Mouse (Mus musculus) liver, embryonic 13.5 days (tissue): ENCODE results near the gene Pnkp. TPM values are rescaled to one million over a fixed set of nuclear protein-coding genes. Genes with fewer than 3 reads are reported as not detected.
A peak's percentile ranks its signal among the peaks of the same experiment; 100 is the strongest.

ENCODE experiments used
- ATAC-seq: fragments of 200-750 bp; cut with Nextera tagmentation; 2 replicates; pipeline ENCODE4 v1.8.0; 2017; ENCODE audit warnings: low read depth, mild to moderate bottlenecking, moderate number of reproducible peaks, moderate library complexity
- DNase-seq: peaks from one replicate; pipeline ENCODE4 v3.0.0; 2022
- H3K27ac ChIP-seq: fragments of 300-500 bp; sonication (generic); 2 replicates; pipeline ENCODE4 v1.5.1; 2015; ENCODE audit warnings: moderate library complexity, mild to moderate bottlenecking, inconsistent platforms
- H3K27me3 ChIP-seq: fragments of 300-500 bp; sonication (generic); 2 replicates; pipeline ENCODE4 v1.6.1; 2015; ENCODE audit warnings: mild to moderate bottlenecking, inconsistent platforms
- H3K36me3 ChIP-seq: fragments of 300-500 bp; sonication (generic); 2 replicates; pipeline ENCODE4 v1.6.1; 2015; ENCODE audit warnings: mild to moderate bottlenecking, inconsistent platforms
- H3K4me1 ChIP-seq: fragments of 300-500 bp; sonication (generic); replicated peaks from 2 replicates; pipeline ENCODE4 v1.6.1; 2015; ENCODE audit warnings: inconsistent platforms
- H3K4me2 ChIP-seq: fragments of 300-500 bp; sonication (generic); 2 replicates; pipeline ENCODE4 v1.6.1; 2015; ENCODE audit warnings: inconsistent platforms, mild to moderate bottlenecking, moderate library complexity
- H3K4me3 ChIP-seq: fragments of 300-500 bp; sonication (generic); replicated peaks from 2 replicates; pipeline ENCODE4 v1.5.1; 2015; ENCODE audit warnings: mild to moderate bottlenecking, inconsistent platforms
- H3K9ac ChIP-seq: fragments of 300-500 bp; sonication (generic); 2 replicates; pipeline ENCODE4 v1.6.1; 2015; ENCODE audit warnings: mild to moderate bottlenecking, inconsistent platforms
- H3K9me3 ChIP-seq: fragments of 300-500 bp; sonication (generic); replicated peaks from 2 replicates; pipeline ENCODE4 v1.6.1; 2016; ENCODE audit warnings: inconsistent platforms
- WGBS: fragments of 180-500 bp; shearing (Covaris S2); methylation state at CpG from one replicate; pipeline ENCODE4 v1.1.7; 2015; ENCODE audit not compliant: insufficient replicate concordance; 5-methylcytosine and 5-hydroxymethylcytosine counted together
- polyA plus RNA-seq: library from polyadenylated mRNA; unstranded; fragments of >200 nt; fragmentation: Nextera tagmentation; extraction: Ambion mirVana; gene quantifications from 2 replicates; pipeline ENCODE4 v1.2.1, GENCODE M21; 2015

Gene Pnkp
- polyA plus RNA-seq, 1 experiment from 2014 or later: 22.8 TPM

DNA sequence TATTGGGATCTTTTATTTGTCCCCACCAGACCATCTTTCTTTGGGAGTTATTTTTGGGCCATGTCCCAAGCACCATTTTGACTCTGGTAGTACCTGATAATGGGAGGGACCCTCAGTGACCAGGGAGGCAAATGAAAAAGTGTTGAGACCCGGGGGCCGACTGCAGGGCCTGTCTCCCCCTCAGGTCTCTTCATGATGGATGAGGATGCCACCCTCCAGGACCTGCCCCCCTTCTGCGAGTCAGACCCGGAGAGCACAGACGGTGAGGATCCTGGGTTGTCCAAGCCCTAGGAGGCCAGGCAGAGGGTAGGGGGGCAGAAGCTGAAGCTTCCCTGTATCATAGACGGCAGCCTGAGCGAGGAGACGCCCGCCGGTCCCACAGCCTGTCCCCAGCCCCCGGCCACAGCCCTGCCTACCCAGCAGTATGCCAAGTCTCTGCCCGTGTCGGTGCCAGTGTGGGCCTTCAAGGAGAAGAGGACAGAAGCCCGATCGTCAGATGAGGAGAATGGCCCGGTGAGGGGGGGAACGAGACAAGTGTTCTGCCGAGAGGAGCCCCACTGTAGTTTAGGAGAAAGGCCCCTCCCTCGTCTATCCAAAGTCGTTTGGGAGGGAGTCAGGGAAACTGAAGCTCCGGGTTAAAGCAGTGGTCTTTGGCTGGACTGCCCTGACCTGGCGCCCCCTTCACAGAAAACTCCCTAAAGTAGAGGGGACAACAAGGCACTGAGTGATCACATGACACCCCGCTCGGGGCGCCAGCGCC lies 3.2 kb upstream of the Pnkp start:
- peak; percentile 10 for ATAC-seq
- Histone ChIP-seq H3K27ac (peak overlapping the region; percentile 99), H3K4me1 (peaks cover 77% of the 10 kb centered on the region), H3K27me3 (no peaks in the 10 kb centered on the region), H3K4me2 (peak overlapping the region; percentile 96), H3K4me3 (peak overlapping the region; percentile 77), H3K36me3 (peaks cover 25% of the 10 kb centered on the region), H3K9me3 (no peaks in the 10 kb centered on the region), H3K9ac (peak overlapping the region; percentile 91)
- 17% methylated on average over 26 of the region's 26 CpGs for WGBS
- no peak for DNase-seq

DNA sequence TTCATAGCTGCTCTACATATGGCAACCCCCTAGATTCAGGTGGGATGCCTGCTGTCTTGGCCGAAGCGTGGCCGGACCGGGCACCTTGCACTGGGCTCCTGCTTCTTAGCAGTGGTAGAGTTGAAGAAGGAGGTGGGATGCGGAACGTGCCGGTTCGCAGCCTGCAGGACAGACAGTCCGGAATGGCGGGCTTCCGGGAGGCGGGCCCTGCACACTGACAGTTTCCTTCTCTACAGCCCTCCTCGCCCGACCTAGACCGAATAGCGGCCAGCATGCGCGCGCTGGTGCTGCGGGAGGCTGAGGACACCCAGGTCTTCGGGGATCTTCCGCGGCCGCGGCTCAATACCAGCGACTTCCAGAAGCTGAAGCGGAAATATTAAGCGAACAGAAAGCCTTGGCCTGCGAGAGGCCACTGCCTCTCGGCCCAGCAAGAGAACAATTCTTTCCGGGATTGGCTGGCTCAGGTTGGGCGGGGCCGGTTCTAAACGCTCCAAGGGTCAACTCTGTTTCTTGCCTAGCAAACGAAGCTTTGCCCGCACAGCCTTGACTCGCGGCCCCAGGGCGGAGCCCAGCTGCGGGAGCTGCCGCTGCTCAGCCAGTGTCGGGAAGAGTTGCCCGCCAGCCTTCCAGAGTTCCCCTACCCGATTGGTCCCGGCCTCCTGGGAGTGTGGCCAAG lies 2.4 kb upstream of the Pnkp start:
- peak overlapping the region; percentile 91 for H3K9ac ChIP-seq
- peaks cover 29% of the 10 kb centered on the region for H3K36me3 ChIP-seq
- peak overlapping the region; percentile 99 for H3K27ac ChIP-seq
- H3K4me2 ChIP-seq: peak overlapping the region; percentile 96
- H3K9me3 ChIP-seq: no peaks in the 10 kb centered on the region
- WGBS: under 1% methylated on average over 45 of the region's 45 CpGs
- H3K27me3 ChIP-seq: no peaks in the 10 kb centered on the region
- DNase-seq (peak; percentile 86), ATAC-seq (peak; percentile 75)
- H3K4me1 ChIP-seq: peaks cover 84% of the 10 kb centered on the region
- H3K4me3 ChIP-seq: peak overlapping the region; percentile 77

DNA sequence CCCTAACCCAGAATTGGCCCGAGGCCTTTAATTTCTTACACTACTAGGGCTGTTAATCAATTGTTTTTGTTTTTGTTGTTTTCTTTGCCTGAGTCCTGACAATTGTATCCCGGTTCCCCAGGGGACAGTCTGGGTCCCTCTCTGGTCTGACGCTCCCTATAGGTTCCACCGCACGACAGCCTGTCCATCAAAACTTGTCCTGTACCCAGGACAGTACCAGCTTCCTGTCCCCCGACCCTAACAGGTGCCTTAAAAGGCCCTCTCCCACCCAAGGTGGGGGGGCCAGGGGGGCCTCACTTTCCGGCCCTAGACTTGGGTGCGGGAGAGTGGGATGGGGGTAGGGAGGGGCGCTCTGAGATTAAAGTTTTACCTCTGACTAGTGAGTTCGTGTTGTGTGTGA lies 1.9 kb upstream of the Pnkp start:
- Histone ChIP-seq H3K36me3 (peaks cover 34% of the 10 kb centered on the region), H3K9me3 (no peaks in the 10 kb centered on the region), H3K4me1 (peaks cover 89% of the 10 kb centered on the region), H3K27ac (peak overlapping the region; percentile 99), H3K4me3 (peak overlapping the region; percentile 77), H3K27me3 (no peaks in the 10 kb centered on the region), H3K9ac (peak overlapping the region; percentile 91), H3K4me2 (peak overlapping the region; percentile 96)
- DNase-seq (no peak), ATAC-seq (no peak)
- WGBS: 40% methylated on average over 10 of the region's 10 CpGs

DNA sequence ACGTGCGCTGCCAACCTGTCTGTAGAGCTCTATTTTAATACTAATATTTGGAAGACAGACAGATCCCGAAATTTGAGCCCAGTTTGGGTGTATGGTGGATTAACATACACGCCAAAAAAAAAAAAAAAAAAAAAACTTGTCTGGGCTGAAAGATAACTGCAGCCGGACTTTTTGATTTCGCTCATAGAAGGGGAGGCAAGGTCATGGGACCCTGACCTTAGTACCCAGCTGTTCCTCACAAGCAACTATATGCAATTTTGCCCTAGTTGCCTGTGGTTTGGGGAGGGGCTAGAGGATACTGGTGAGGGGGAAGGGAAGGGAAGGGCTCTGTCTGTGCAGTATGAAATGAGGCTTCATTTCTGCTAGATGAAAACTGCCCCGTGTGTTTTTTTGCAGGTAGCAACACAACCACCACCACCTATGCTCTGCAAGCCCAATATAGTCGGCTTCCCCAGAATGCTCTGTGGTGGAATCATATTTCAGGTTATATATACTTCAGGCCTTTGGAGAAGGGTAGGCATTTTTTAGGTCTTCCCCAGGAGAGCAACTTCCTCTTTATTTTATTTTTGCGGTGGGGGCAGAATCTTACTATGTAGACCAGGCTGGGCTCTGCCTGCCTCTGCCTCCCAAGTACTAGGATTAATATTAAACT lies 548 bp upstream of the Pnkp start:
- H3K4me1 ChIP-seq: peaks cover 90% of the 10 kb centered on the region

DNA sequence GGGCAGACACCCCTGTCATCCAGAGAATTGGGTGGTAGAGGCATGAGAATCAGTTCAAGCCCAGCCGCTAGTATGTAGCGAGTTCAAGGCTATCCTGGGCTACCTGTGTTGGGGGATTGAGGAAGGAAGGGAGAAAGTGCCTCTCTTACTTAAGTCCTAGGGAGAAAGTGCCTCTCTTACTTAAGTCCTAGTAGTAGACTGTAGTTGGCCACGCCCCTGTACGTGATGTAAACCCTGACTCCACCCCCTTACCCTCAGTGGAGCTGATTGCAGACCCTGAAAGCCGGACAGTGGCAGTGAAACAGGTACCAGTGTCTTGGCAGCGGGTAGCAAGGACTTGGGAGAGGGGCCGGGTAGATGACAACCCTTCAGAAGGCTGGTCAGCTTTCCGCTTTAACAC lies 966 bp downstream of the Pnkp start:
- 22% methylated on average over 8 of the region's 8 CpGs for WGBS
- peak overlapping the region; percentile 96 for H3K4me2 ChIP-seq
- H3K9ac ChIP-seq: peak overlapping the region; percentile 91
- peak; percentile 76 for DNase-seq
- H3K9me3 ChIP-seq: no peaks in the 10 kb centered on the region
- peak overlapping the region; percentile 99 for H3K27ac ChIP-seq
- peaks cover 36% of the 10 kb centered on the region for H3K36me3 ChIP-seq
- ATAC-seq: no peak
- H3K27me3 ChIP-seq: no peaks in the 10 kb centered on the region
- H3K4me3 ChIP-seq: peak overlapping the region; percentile 77
- H3K4me1 ChIP-seq: peaks cover 76% of the 10 kb centered on the region

More for the DNA sequence above, 548 bp upstream of the Pnkp start:
- H3K27me3 ChIP-seq: no peaks in the 10 kb centered on the region
- no peak for ATAC-seq
- H3K9ac ChIP-seq: peak overlapping the region; percentile 91
- peak overlapping the region; percentile 99 for H3K27ac ChIP-seq
- peak overlapping the region; percentile 77 for H3K4me3 ChIP-seq
- H3K36me3 ChIP-seq: peaks cover 36% of the 10 kb centered on the region
- H3K4me2 ChIP-seq: peak overlapping the region; percentile 96
- WGBS: 19% methylated on average over 9 of the region's 9 CpGs
- no peak for DNase-seq
- H3K9me3 ChIP-seq: no peaks in the 10 kb centered on the region

DNA sequence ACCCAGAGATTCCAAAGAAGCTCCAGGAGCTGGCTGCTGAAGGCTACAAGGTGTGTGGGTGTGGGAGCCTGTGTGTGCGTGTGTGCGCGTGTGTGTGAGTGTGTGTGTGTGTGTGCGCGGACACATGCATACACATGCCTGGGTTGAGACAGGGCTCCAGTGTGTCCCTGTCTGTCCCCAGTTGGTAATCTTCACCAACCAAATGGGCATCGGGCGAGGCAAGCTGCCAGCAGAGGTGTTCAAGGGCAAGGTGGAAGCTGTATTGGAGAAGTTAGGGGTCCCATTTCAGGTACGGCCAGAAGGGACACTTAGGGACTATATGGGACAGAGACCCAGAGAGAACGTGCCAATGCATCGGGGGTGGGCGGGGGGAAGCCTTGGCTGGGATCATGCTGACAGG lies 3.0 kb downstream of the Pnkp start:
- Histone ChIP-seq H3K27ac (no peak overlapping the region; the same call in 1 of the 2 replicates), H3K9me3 (no peaks in the 10 kb centered on the region), H3K27me3 (no peaks in the 10 kb centered on the region), H3K4me3 (no peak overlapping the region), H3K4me1 (peaks cover 63% of the 10 kb centered on the region), H3K36me3 (peaks cover 49% of the 10 kb centered on the region), H3K4me2 (no peak overlapping the region), H3K9ac (no peak overlapping the region)
- DNase-seq: no peak
- ATAC-seq: no peak
- WGBS: 84% methylated on average over 11 of the region's 11 CpGs

DNA sequence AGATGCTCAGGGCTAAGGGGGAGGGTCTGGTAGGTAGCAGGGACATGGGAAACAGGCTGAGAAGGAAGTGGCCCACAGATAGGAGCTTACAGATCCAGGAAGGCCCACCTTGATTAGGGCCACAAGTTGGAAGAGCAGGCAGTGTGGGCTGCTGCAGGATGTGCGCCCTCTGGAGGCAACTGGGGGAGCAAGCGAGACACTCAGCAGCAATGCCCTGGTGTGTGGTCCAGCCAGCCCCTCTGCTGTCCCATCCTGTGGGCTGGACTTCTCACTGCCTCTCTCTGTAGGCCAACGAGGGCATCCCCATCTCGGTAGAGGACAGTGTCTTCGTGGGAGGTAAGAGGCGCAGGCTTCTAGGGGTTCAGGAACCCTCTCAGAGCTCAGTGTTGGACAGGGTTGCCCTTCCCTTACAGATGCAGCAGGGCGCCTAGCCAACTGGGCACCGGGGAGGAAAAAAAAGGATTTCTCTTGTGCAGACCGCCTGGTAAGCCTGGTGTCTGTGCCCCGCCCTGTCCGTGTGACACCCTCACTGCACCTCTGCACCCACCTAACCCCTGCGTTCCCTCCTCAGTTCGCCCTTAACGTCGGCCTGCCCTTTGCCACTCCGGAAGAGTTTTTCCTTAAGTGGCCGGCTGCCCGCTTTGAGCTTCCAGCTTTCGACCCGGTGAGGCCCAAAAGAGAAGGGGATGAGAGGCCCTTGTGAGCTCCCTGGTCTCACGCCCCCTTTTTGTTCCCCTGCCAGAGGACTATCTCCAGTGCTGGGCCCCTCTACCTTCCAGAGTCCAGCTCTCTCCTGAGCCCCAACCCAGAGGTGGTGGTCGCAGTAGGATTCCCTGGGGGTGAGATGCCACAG lies 3.9 kb downstream of the Pnkp start:
- H3K4me2 ChIP-seq: no peak overlapping the region
- no peak overlapping the region for H3K4me3 ChIP-seq
- no peak overlapping the region for H3K9ac ChIP-seq
- peaks cover 57% of the 10 kb centered on the region for H3K36me3 ChIP-seq
- no peak overlapping the region; the same call in 1 of the 2 replicates for H3K27ac ChIP-seq
- H3K27me3 ChIP-seq: no peaks in the 10 kb centered on the region
- no peaks in the 10 kb centered on the region for H3K9me3 ChIP-seq
- peaks cover 63% of the 10 kb centered on the region for H3K4me1 ChIP-seq
- ATAC-seq: no peak; the same call in 1 of the 2 replicates
- 57% methylated on average over 22 of the region's 22 CpGs for WGBS
- DNase-seq: peak; percentile 54

DNA sequence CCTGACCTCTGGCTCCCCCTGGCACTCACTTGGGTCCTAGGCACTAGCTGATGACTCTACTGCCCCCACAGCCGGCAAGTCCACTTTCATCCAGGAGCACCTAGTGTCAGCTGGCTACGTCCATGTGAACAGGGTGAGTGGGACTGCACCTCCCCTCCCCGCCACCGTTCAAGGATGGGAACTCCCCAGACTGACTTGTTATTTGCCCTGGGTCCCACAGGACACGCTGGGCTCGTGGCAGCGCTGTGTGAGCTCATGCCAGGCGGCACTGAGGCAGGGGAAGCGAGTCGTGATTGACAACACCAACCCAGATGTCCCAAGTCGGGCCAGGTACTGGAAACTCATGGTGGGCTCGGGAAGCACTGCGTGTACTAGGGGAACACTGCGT lies 4.5 kb downstream of the Pnkp start:
- H3K9ac ChIP-seq: no peak overlapping the region
- ATAC-seq (no peak), DNase-seq (no peak)
- H3K36me3 ChIP-seq: peaks cover 60% of the 10 kb centered on the region
- H3K4me2 ChIP-seq: no peak overlapping the region
- H3K9me3 ChIP-seq: no peaks in the 10 kb centered on the region
- no peak overlapping the region for H3K4me3 ChIP-seq
- no peak overlapping the region for H3K27ac ChIP-seq
- 86% methylated on average over 14 of the region's 14 CpGs for WGBS
- H3K27me3 ChIP-seq: no peaks in the 10 kb centered on the region
- H3K4me1 ChIP-seq: peaks cover 63% of the 10 kb centered on the region

DNA sequence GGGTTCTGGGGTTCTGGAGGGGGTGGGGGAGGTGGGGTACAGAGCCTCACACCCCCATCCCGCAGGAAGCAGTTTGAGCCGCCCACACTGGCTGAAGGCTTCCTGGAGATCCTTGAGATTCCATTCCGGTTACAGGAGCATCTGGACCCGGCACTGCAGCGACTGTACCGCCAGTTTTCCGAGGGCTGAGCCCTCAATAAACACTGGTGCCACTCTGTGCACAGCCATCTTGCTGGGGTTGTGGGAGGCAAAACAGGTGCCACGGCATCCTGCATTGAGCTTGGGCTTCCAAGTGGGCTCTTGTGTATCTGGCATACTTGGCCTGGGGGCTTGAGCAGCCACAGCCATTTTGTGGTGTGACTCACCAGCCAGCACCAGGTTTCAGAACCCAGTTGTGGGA lies 5.5 kb downstream of the Pnkp start:
- ATAC-seq (no peak), DNase-seq (no peak)
- Histone ChIP-seq H3K4me1 (peaks cover 68% of the 10 kb centered on the region), H3K36me3 (peaks cover 61% of the 10 kb centered on the region), H3K9ac (no peak overlapping the region), H3K27me3 (no peaks in the 10 kb centered on the region), H3K4me3 (no peak overlapping the region), H3K4me2 (no peak overlapping the region), H3K27ac (no peak overlapping the region), H3K9me3 (no peaks in the 10 kb centered on the region)
- 83% methylated on average over 8 of the region's 8 CpGs for WGBS

DNA sequence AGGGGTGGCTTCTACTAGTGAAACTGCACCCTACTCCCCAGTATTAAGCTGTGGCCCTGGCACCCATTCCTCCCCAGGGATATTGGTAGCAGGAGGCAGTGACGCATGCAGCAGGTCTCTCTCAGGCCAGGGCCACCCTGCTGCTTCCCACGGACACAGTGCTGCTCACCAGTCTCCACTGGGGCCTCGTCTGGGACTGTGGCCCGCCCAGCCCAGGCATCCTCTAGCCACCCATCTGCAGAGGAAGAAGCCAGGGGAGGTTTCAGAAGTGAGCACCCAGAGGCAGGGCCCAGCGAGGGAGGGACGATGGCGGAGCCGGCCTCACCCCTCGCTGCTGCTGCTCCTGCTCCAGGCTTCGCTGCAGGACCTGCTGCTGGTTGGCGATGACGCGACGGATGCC lies 6.3 kb downstream of the Pnkp start:
- peaks cover 61% of the 10 kb centered on the region for H3K36me3 ChIP-seq
- no peak overlapping the region for H3K27ac ChIP-seq
- no peak overlapping the region for H3K9ac ChIP-seq
- no peak overlapping the region for H3K4me3 ChIP-seq
- no peak overlapping the region for H3K4me2 ChIP-seq
- 93% methylated on average over 14 of the region's 14 CpGs for WGBS
- no peak for ATAC-seq
- DNase-seq: no peak
- no peaks in the 10 kb centered on the region for H3K9me3 ChIP-seq
- no peaks in the 10 kb centered on the region for H3K27me3 ChIP-seq
- H3K4me1 ChIP-seq: peaks cover 68% of the 10 kb centered on the region
